Mouse (Mus musculus) B cell, adult 2 months (primary cell): ENCODE results near the gene Olfr1359.

Experiments used
- DNase-seq, 2 experiments: peaks; one replicate each; pipeline ENCODE4 v3.0.0; 2022

The Olfr1359 gene

GRCm38 (mm10) chr13:21697811-21698210, at the start of gene Olfr1359:
Gene Olfr1359 (plus strand): TSS chr13:21698111.
- no peak for DNase-seq

GRCm38 (mm10) chr13:21663286-21663685, 34.6 kb upstream of the Olfr1359 start, which contains the start of gene Olfr1361:
Gene Olfr1361 (minus strand): TSS chr13:21663386.
- no peak for DNase-seq

GRCm38 (mm10) chr13:21677305-21677704, 20.6 kb upstream of the Olfr1359 start, which contains the start of gene Olfr1360:
Gene Olfr1360 (minus strand): TSS chr13:21677405.
- no peak for DNase-seq

GRCm38 (mm10) chr13:21706669-21707068, 8.8 kb downstream of the Olfr1359 start:
- DNase-seq: no peak

- peak; percentile 91 to 92 for DNase-seq
These were observed 12.3 kb downstream of the Olfr1359 start for GRCm38 (mm10) chr13:21710031-21710711.

- DNase-seq: peak; percentile 91 to 92
These were observed 13.1 kb downstream of the Olfr1359 start for GRCm38 (mm10) chr13:21710821-21711525.

GRCm38 (mm10) chr13:21711698-21712097, 13.8 kb downstream of the Olfr1359 start:
- DNase-seq: no peak

GRCm38 (mm10) chr13:21714725-21715124, 16.8 kb downstream of the Olfr1359 start:
- peak; percentile 76 to 78 for DNase-seq

GRCm38 (mm10) chr13:21715131-21715863, 17.4 kb downstream of the Olfr1359 start:
- peak; percentile 8 for DNase-seq

- DNase-seq: peak; percentile 80 to 82
These were observed 18.1 kb downstream of the Olfr1359 start, which contains the start of the genes Hist1h2bl and Hist1h2ai for GRCm38 (mm10) chr13:21715864-21716539. Gene Hist1h2bl (minus strand): TSS chr13:21716143. Gene Hist1h2ai (plus strand): TSS chr13:21716422.

GRCm38 (mm10) chr13:21716540-21717391, 18.9 kb downstream of the Olfr1359 start:
- DNase-seq: peak; percentile 73 to 75

- DNase-seq: peak; percentile 79 to 80
These were observed 19.8 kb downstream of the Olfr1359 start, which contains the start of gene Hist1h3h for GRCm38 (mm10) chr13:21717397-21718357. Gene Hist1h3h (plus strand): TSS chr13:21717659.

- DNase-seq: no peak
These were observed 20.6 kb downstream of the Olfr1359 start for GRCm38 (mm10) chr13:21718381-21719080.

GRCm38 (mm10) chr13:21721107-21721756, 23.3 kb downstream of the Olfr1359 start:
- DNase-seq: peak; percentile 10 to 14

GRCm38 (mm10) chr13:21721757-21722372, 24.0 kb downstream of the Olfr1359 start, which contains the start of gene Hist1h2bm:
Gene Hist1h2bm (plus strand): TSS chr13:21722044.
- DNase-seq: peak; percentile 65 to 66

- DNase-seq: no peak
These were observed 24.5 kb downstream of the Olfr1359 start for GRCm38 (mm10) chr13:21722373-21722925.

- peak; percentile 38 to 42 for DNase-seq
These were observed 25.3 kb downstream of the Olfr1359 start for GRCm38 (mm10) chr13:21722993-21723836.
